Mouse (Mus musculus): ENCODE measurements around the gene Drd4. TPM values are rescaled to one million over a fixed set of nuclear protein-coding genes. Genes with fewer than 3 reads are reported as not detected.

The Drd4 gene
- not detected for polyA plus RNA-seq (2014; fragmentation: Illumina TruSeq; extraction: RNeasy Lipid Tissue Mini Kit (QIAGEN cat#74804); ENCODE audit: insufficient read depth, low read depth, low replicate concordance)

DNA sequence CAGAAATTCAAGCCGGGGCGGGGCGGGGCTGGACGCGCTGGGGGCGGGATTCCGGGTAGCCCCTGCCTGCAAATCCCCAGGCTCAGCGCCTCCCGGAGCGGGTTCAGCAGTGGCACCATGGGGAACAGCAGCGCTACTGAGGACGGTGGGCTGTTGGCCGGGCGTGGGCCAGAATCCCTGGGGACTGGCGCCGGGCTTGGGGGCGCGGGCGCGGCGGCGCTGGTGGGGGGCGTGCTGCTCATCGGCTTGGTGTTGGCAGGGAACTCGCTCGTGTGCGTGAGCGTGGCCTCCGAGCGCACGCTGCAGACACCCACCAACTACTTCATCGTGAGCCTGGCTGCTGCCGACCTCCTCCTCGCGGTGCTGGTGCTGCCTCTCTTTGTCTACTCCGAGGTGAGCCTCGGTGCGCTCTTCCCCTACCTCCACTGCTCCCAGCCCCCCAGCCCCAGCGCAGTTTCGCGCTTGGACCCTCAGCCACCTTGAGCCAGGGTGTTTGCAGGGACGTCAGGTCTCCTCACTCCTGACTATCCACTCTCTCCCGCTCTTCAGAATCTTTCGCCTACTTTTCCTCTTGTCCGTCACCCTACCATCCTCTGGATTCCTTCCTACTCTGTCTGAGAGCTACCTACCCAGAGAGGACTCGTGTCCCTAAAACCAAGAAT lies at the start of gene Drd4:
Gene Drd4, plus strand, starts transcription at position 86 of the 662 bp plus-strand sequence.

DNA sequence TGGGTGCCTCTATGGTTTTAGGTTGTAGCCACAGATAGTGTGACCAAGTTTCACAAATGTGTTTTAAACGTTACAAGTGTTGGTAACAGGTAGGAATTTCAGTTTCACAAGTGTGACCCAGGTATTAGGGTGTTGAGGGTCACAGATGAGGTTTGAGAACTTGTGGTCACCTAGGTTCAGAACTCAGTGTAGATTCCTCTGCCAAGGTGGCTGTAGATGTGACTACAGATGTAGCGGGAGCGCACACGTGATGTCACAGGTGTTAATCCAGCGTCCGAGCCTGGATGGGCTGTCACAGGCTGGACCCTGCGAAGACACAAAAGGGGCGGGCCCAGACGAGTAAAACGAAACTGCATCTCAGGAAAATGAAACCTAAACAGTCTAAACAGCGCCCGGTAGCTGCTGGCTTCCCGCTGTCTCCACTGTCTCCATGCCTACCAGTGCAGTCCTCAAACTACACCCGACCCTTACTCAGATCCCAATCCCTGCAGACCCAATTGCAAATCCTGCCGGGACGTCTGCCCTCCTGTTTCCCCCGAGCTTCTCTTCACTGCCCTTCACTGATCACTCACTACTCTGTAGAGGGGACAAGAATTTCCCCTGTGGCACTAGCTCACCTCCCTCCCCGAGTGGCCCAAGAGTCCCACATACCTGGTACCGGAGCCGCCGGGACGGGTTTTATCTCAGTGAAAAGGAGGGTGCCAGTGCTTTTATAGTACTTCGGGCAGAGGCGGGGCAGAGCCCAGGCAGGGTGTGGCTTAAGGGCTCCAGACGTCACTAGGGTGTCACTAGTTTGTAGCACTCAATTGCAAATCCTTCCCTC lies 25.9 kb upstream of the Drd4 start, which contains the start of gene Irf7:
Gene Irf7, minus strand, starts transcription at position 743 of the 823 bp plus-strand sequence.

GRCm38 (mm10) chr7:141276546-141276945 lies 15.3 kb upstream of the Drd4 start, which contains the start of gene Cdhr5:
Gene Cdhr5 (minus strand): TSS chr7:141276786.

DNA sequence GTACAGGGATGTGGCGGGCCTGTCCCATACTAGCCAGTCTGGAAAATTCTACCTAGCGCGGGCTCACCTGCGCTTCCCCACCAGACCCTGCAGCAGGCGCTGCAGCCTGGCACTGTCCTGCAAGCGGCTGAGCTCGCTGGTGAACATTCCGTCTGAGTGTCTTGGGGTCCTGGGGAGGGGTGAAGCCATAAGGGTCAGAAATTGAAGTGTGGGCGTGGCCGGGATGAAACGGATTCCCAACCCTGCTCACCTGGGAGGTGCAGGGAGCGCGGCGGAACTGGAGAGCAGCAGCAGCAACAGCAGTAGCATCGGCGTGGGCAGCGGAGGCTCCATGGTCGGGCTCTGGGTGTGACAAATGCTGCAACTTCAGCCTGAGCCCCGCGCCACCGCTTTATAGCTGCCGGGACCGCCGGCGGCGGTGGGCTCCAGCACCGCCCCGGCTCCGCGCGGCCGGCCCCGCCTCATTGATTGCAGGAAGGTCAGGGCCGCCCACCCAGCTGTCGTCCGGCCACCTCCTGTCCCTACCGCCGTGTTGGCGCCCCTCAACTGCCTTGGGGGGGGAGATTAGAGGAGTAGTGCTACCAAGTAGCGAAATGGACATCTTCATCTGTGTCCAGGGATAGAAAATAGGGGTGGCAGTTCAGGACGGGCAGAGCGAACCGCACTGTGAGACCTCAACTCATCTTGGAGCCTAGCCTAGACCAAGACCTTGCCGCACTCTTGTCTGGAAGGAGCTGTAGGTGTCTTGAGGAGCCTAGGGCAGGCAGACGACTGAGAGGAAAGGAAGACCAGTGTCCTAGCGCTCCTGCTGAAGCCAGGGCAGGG lies 12.8 kb upstream of the Drd4 start, which contains the start of gene Sct:
Gene Sct, minus strand, starts transcription at position 368 of the 825 bp plus-strand sequence.

GRCm38 (mm10) chr7:141327469-141328372 lies 35.9 kb downstream of the Drd4 start, which contains the start of the genes Deaf1 and Tmem80:
Gene Deaf1 (minus strand): TSS chr7:141327690.
Gene Tmem80 (plus strand): TSS chr7:141327739.

GRCm38 (mm10) chr7:141338576-141339131 lies 46.8 kb downstream of the Drd4 start, which contains the start of gene Eps8l2:
Gene Eps8l2 (plus strand): TSS chr7:141338880.

Other genes starting within 250 kb of the Drd4 start
- not detected for gene B4galnt4, start 230.9 kb upstream of the Drd4 start, polyA plus RNA-seq (2014; fragmentation: Illumina TruSeq; extraction: RNeasy Lipid Tissue Mini Kit (QIAGEN cat#74804); ENCODE audit: insufficient read depth, low read depth, low replicate concordance)
- 12.5 TPM for gene Pkp3, start 213.8 kb upstream of the Drd4 start, polyA plus RNA-seq (2014; fragmentation: Illumina TruSeq; extraction: RNeasy Lipid Tissue Mini Kit (QIAGEN cat#74804); ENCODE audit: insufficient read depth, low read depth, low replicate concordance)
- gene Sigirr, start 191.4 kb upstream of the Drd4 start, polyA plus RNA-seq (2014; fragmentation: Illumina TruSeq; extraction: RNeasy Lipid Tissue Mini Kit (QIAGEN cat#74804); ENCODE audit: insufficient read depth, low read depth, low replicate concordance): 23.1 TPM
- 1.0 TPM for gene Ano9, start 174.2 kb upstream of the Drd4 start, polyA plus RNA-seq (2014; fragmentation: Illumina TruSeq; extraction: RNeasy Lipid Tissue Mini Kit (QIAGEN cat#74804); ENCODE audit: insufficient read depth, low read depth, low replicate concordance)
- 14.6 TPM for gene Ptdss2, start 169.6 kb upstream of the Drd4 start, polyA plus RNA-seq (2014; fragmentation: Illumina TruSeq; extraction: RNeasy Lipid Tissue Mini Kit (QIAGEN cat#74804); ENCODE audit: insufficient read depth, low read depth, low replicate concordance)
- gene Rnh1, start 119.1 kb upstream of the Drd4 start, polyA plus RNA-seq (2014; fragmentation: Illumina TruSeq; extraction: RNeasy Lipid Tissue Mini Kit (QIAGEN cat#74804); ENCODE audit: insufficient read depth, low read depth, low replicate concordance): 139 TPM
- 93.0 TPM for gene Hras, start 98.0 kb upstream of the Drd4 start, polyA plus RNA-seq (2014; fragmentation: Illumina TruSeq; extraction: RNeasy Lipid Tissue Mini Kit (QIAGEN cat#74804); ENCODE audit: insufficient read depth, low read depth, low replicate concordance)
- 7.3 TPM for gene Lrrc56, start 97.8 kb upstream of the Drd4 start, polyA plus RNA-seq (2014; fragmentation: Illumina TruSeq; extraction: RNeasy Lipid Tissue Mini Kit (QIAGEN cat#74804); ENCODE audit: insufficient read depth, low read depth, low replicate concordance)
- gene Lmntd2, start 77.9 kb upstream of the Drd4 start, polyA plus RNA-seq (2014; fragmentation: Illumina TruSeq; extraction: RNeasy Lipid Tissue Mini Kit (QIAGEN cat#74804); ENCODE audit: insufficient read depth, low read depth, low replicate concordance): 1.0 TPM
- 55.1 TPM for gene Rassf7, start 76.1 kb upstream of the Drd4 start, polyA plus RNA-seq (2014; fragmentation: Illumina TruSeq; extraction: RNeasy Lipid Tissue Mini Kit (QIAGEN cat#74804); ENCODE audit: insufficient read depth, low read depth, low replicate concordance)
- 26.6 TPM for gene Phrf1, start 63.2 kb upstream of the Drd4 start, polyA plus RNA-seq (2014; fragmentation: Illumina TruSeq; extraction: RNeasy Lipid Tissue Mini Kit (QIAGEN cat#74804); ENCODE audit: insufficient read depth, low read depth, low replicate concordance)
- gene Irf7, start 25.5 kb upstream of the Drd4 start, polyA plus RNA-seq (2014; fragmentation: Illumina TruSeq; extraction: RNeasy Lipid Tissue Mini Kit (QIAGEN cat#74804); ENCODE audit: insufficient read depth, low read depth, low replicate concordance): 21.8 TPM
- 0.23 TPM for gene Cdhr5, start 15.2 kb upstream of the Drd4 start, polyA plus RNA-seq (2014; fragmentation: Illumina TruSeq; extraction: RNeasy Lipid Tissue Mini Kit (QIAGEN cat#74804); ENCODE audit: insufficient read depth, low read depth, low replicate concordance)
- not detected for gene Sct, start 12.9 kb upstream of the Drd4 start, polyA plus RNA-seq (2014; fragmentation: Illumina TruSeq; extraction: RNeasy Lipid Tissue Mini Kit (QIAGEN cat#74804); ENCODE audit: insufficient read depth, low read depth, low replicate concordance)
- 20.4 TPM for gene Deaf1, start 35.7 kb downstream of the Drd4 start, polyA plus RNA-seq (2014; fragmentation: Illumina TruSeq; extraction: RNeasy Lipid Tissue Mini Kit (QIAGEN cat#74804); ENCODE audit: insufficient read depth, low read depth, low replicate concordance)
- gene Tmem80, start 35.7 kb downstream of the Drd4 start, polyA plus RNA-seq (2014; fragmentation: Illumina TruSeq; extraction: RNeasy Lipid Tissue Mini Kit (QIAGEN cat#74804); ENCODE audit: insufficient read depth, low read depth, low replicate concordance): 25.4 TPM
- gene Eps8l2, start 46.9 kb downstream of the Drd4 start, polyA plus RNA-seq (2014; fragmentation: Illumina TruSeq; extraction: RNeasy Lipid Tissue Mini Kit (QIAGEN cat#74804); ENCODE audit: insufficient read depth, low read depth, low replicate concordance): 30.4 TPM
- gene Taldo1, start 100.2 kb downstream of the Drd4 start, polyA plus RNA-seq (2014; fragmentation: Illumina TruSeq; extraction: RNeasy Lipid Tissue Mini Kit (QIAGEN cat#74804); ENCODE audit: insufficient read depth, low read depth, low replicate concordance): 203 TPM
- gene Gatd1, start 122.1 kb downstream of the Drd4 start, polyA plus RNA-seq (2014; fragmentation: Illumina TruSeq; extraction: RNeasy Lipid Tissue Mini Kit (QIAGEN cat#74804); ENCODE audit: insufficient read depth, low read depth, low replicate concordance): 24.6 TPM
- gene Cend1, start 137.5 kb downstream of the Drd4 start, polyA plus RNA-seq (2014; fragmentation: Illumina TruSeq; extraction: RNeasy Lipid Tissue Mini Kit (QIAGEN cat#74804); ENCODE audit: insufficient read depth, low read depth, low replicate concordance): 0.50 TPM
- 12.9 TPM for gene Slc25a22, start 145.9 kb downstream of the Drd4 start, polyA plus RNA-seq (2014; fragmentation: Illumina TruSeq; extraction: RNeasy Lipid Tissue Mini Kit (QIAGEN cat#74804); ENCODE audit: insufficient read depth, low read depth, low replicate concordance)
- gene Pidd1, start 152.0 kb downstream of the Drd4 start, polyA plus RNA-seq (2014; fragmentation: Illumina TruSeq; extraction: RNeasy Lipid Tissue Mini Kit (QIAGEN cat#74804); ENCODE audit: insufficient read depth, low read depth, low replicate concordance): 0.81 TPM
- gene Rplp2, start 155.4 kb downstream of the Drd4 start, polyA plus RNA-seq (2014; fragmentation: Illumina TruSeq; extraction: RNeasy Lipid Tissue Mini Kit (QIAGEN cat#74804); ENCODE audit: insufficient read depth, low read depth, low replicate concordance): 1,656 TPM
- 109 TPM for gene Pnpla2, start 163.2 kb downstream of the Drd4 start, polyA plus RNA-seq (2014; fragmentation: Illumina TruSeq; extraction: RNeasy Lipid Tissue Mini Kit (QIAGEN cat#74804); ENCODE audit: insufficient read depth, low read depth, low replicate concordance)
- 126 TPM for gene Cracr2b, start 169.1 kb downstream of the Drd4 start, polyA plus RNA-seq (2014; fragmentation: Illumina TruSeq; extraction: RNeasy Lipid Tissue Mini Kit (QIAGEN cat#74804); ENCODE audit: insufficient read depth, low read depth, low replicate concordance)
- 213 TPM for gene Cd151, start 175.4 kb downstream of the Drd4 start, polyA plus RNA-seq (2014; fragmentation: Illumina TruSeq; extraction: RNeasy Lipid Tissue Mini Kit (QIAGEN cat#74804); ENCODE audit: insufficient read depth, low read depth, low replicate concordance)
- gene Polr2l, start 183.1 kb downstream of the Drd4 start, polyA plus RNA-seq (2014; fragmentation: Illumina TruSeq; extraction: RNeasy Lipid Tissue Mini Kit (QIAGEN cat#74804); ENCODE audit: insufficient read depth, low read depth, low replicate concordance): 44.0 TPM
- 42.4 TPM for gene Tspan4, start 183.2 kb downstream of the Drd4 start, polyA plus RNA-seq (2014; fragmentation: Illumina TruSeq; extraction: RNeasy Lipid Tissue Mini Kit (QIAGEN cat#74804); ENCODE audit: insufficient read depth, low read depth, low replicate concordance)
- 17.6 TPM for gene Chid1, start 247.9 kb downstream of the Drd4 start, polyA plus RNA-seq (2014; fragmentation: Illumina TruSeq; extraction: RNeasy Lipid Tissue Mini Kit (QIAGEN cat#74804); ENCODE audit: insufficient read depth, low read depth, low replicate concordance)